Mouse (Mus musculus): ENCODE measurements around the gene Tff1.

- no peak for TF ChIP-seq CTCF (IDR thresholded peaks at IDR 0.05; ENCODE audit: borderline replicate concordance, insufficient read depth, low read depth, low read length)
- no peak for TF ChIP-seq POLR2A (IDR thresholded peaks at IDR 0.05; ENCODE audit: borderline replicate concordance, insufficient read depth, low read length)
Measured at GRCm38 (mm10) chr17:31193360-31193759, 28.3 kb upstream of the Tff1 start.
